Mouse (Mus musculus) G1E (cell line): ENCODE results near the gene Ccnb1ip1.

ENCODE experiments used
- CTCF ChIP-seq: IDR thresholded peaks from 2 replicates; pipeline ENCODE4 v1.5.1; 2012; ENCODE audit warnings: low read depth, low read length, inconsistent platforms, mixed read lengths
- GATA1 ChIP-seq: IDR thresholded peaks from 2 replicates; pipeline ENCODE4 v1.6.1; 2012; ENCODE audit warnings: borderline replicate concordance, low read length, inconsistent platforms, mixed read lengths
- GATA2 ChIP-seq: IDR thresholded peaks from 2 replicates; pipeline ENCODE4 v1.6.1; 2012; ENCODE audit warnings: low read depth, low read length, inconsistent platforms, borderline replicate concordance
- POLR2AphosphoS5 ChIP-seq: IDR thresholded peaks from 2 replicates; pipeline ENCODE4 v1.6.1; 2012; ENCODE audit warnings: low read depth, low read length, inconsistent platforms; ENCODE audit not compliant: insufficient replicate concordance
- TAL1 ChIP-seq: conservative IDR thresholded peaks from 2 replicates; pipeline ENCODE4 v1.6.1; 2012; ENCODE audit warnings: low read depth, low read length, inconsistent platforms, mixed read lengths

GRCm38 (mm10) chr14:50802843-50803562, 4.5 kb downstream of the Ccnb1ip1 start:
- TF ChIP-seq POLR2AphosphoS5 (no peak), CTCF (no peak), GATA1 (no peak), TAL1 (no peak), GATA2 (no peak)
